Mouse (Mus musculus) cerebellum, adult 2 months (tissue): ENCODE results near the gene Dock2. TPM values are rescaled to one million over a fixed set of nuclear protein-coding genes. Genes with fewer than 3 reads are reported as not detected.
A peak's percentile ranks its signal among the peaks of the same experiment; 100 is the strongest.

Source experiments
- DNase-seq, 2 experiments: peaks; one replicate each; pipeline ENCODE4 v3.0.0; 2021
- H3K27ac ChIP-seq: fragments of 200-500 bp; 2 replicates; pipeline ENCODE4 v1.5.1; 2012; ENCODE audit warnings: low read length, control low read depth, inconsistent platforms; ENCODE audit not compliant: insufficient read depth
- H3K27me3 ChIP-seq: fragments of 200-500 bp; 2 replicates; pipeline ENCODE4 v1.6.1; 2012; ENCODE audit warnings: inconsistent platforms, mild to moderate bottlenecking, low read length, moderate library complexity; ENCODE audit not compliant: control insufficient read depth, insufficient read depth
- H3K4me1 ChIP-seq: fragments of 200-500 bp; 2 replicates; pipeline ENCODE4 v1.6.1; 2011; ENCODE audit warnings: low read length; ENCODE audit not compliant: control insufficient read depth, insufficient read depth
- H3K4me3 ChIP-seq: fragments of 200-500 bp; replicated peaks from 2 replicates; pipeline ENCODE3; 2011; ENCODE audit warnings: mild to moderate bottlenecking, low read depth, low read length, control low read depth; ENCODE audit not compliant: insufficient read depth
- CTCF ChIP-seq: fragments of 200-500 bp; IDR thresholded peaks from 2 replicates; pipeline ENCODE4 v1.5.1; 2011; ENCODE audit warnings: low read depth, mild to moderate bottlenecking, control low read depth, low read length, moderate library complexity, borderline replicate concordance; ENCODE audit not compliant: insufficient read depth
- POLR2A ChIP-seq: fragments of 200-500 bp; IDR thresholded peaks from 2 replicates; pipeline ENCODE4 v1.6.1; 2011; ENCODE audit warnings: low read length, control low read depth, borderline replicate concordance; ENCODE audit not compliant: insufficient read depth
- WGBS: fragments of 180-500 bp; shearing (Covaris S2); methylation state at CpG from one replicate; pipeline ENCODE4 v1.1.7; 2018; 5-methylcytosine and 5-hydroxymethylcytosine counted together
- polyA plus RNA-seq: library from polyadenylated mRNA; depleted of rRNA; stranded (reverse); fragments of >200 nt; gene quantifications from 2 replicates; pipeline ENCODE4 v1.2.3, GENCODE M21; 2012

Dock2 gene
- polyA plus RNA-seq, 1 experiment: 0.69 TPM

GRCm38 (mm10) chr11:34726699-34727347 lies 56.9 kb downstream of the Dock2 start:
- no peak for TF ChIP-seq POLR2A
- no peak for TF ChIP-seq CTCF
- Histone ChIP-seq H3K27me3 (no peaks in the 10 kb centered on the region), H3K4me3 (no peak overlapping the region), H3K27ac (no peak overlapping the region), H3K4me1 (no peaks in the 10 kb centered on the region)
- WGBS: 85% methylated on average over 9 of the region's 9 CpGs
- DNase-seq: no peak

DNA sequence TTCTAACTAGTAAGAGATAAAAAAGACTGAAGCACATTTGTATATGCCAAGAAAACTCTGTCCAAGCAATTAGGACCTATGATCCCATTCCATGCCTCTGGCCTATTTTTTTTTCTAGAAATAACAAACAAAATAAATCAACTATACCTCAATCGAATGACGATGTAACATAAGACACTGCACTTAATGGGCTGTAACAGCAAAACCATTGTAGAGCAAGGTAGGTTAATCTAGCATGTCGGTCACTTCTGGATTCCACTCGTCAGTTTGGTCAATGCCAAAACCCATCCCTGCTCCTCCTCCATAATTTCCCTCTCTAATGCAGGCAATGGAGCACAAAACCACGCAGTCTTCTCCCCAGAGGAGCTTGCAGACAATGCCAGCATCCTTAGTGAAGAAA lies 70.3 kb downstream of the Dock2 start:
- 53% methylated on average over 5 of the region's 5 CpGs for WGBS
- Histone ChIP-seq H3K27ac (no peak overlapping the region), H3K4me3 (no peak overlapping the region), H3K4me1 (no peaks in the 10 kb centered on the region), H3K27me3 (no peaks in the 10 kb centered on the region)
- TF ChIP-seq POLR2A (no peak), CTCF (no peak)
- no peak for DNase-seq

DNA sequence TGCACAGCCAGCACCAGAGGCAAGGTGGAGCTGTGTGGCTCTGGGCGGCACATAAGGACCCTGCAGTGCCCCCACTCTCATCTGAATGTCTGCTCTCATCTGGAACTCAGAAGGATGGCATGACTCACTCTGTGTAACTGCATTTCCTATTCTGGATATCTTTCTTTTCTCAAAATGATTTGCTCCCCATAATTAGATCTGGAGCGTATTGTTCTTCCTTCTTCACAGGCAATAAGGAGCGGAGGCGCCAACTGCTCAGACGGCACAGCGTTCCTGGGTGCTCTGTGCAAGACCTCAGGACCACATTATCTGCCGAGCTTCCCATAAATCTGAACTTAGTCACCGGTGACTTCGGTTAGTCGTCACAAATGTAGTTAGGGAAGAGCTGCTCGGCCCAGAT lies 75.4 kb downstream of the Dock2 start:
- no peak overlapping the region for H3K4me3 ChIP-seq
- TF ChIP-seq CTCF (no peak), POLR2A (no peak)
- no peak for DNase-seq
- 90% methylated on average over 11 of the region's 11 CpGs for WGBS
- H3K27ac ChIP-seq: no peak overlapping the region
- no peaks in the 10 kb centered on the region for H3K27me3 ChIP-seq
- H3K4me1 ChIP-seq: no peaks in the 10 kb centered on the region

DNA sequence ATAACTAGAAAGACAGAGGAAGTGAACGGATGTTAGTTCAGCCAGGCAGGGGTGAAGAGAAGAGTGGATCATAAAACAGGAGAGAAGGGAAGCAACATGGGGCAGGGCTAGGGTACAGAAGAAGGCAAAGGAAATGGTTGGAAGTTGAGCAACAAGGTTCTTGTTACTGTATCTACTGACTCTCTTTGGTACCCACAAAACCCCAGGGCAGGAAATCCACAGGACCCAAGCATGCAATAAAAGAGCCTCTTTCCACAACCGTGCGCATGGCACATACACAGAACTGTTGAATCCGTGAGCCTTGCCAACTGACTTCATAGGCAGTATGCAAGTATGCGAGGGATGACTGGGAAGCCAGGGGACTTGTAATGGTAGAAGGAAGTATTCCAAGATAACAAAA lies 76.3 kb downstream of the Dock2 start:
- TF ChIP-seq CTCF (no peak), POLR2A (no peak)
- Histone ChIP-seq H3K4me1 (no peaks in the 10 kb centered on the region), H3K4me3 (no peak overlapping the region), H3K27ac (no peak overlapping the region), H3K27me3 (no peaks in the 10 kb centered on the region)
- DNase-seq: no peak
- WGBS: 82% methylated on average over 5 of the region's 5 CpGs

DNA sequence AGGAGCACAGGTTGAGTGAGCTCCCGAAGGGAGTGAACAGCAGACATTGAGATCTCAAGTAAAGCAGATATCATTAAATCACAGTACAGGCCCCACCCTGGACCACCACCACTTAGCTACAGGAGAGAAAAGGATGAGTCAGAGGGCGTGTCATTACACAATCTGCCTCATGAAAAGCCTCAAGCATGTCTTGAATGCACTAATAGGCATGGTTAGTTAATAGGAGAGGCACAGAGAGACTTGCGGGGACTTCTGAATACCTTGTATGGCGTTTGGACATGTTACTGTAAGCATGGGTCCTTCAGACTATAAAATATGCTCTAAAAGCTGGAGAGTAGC lies 78.6 kb downstream of the Dock2 start:
- Histone ChIP-seq H3K4me1 (no peaks in the 10 kb centered on the region), H3K4me3 (no peak overlapping the region), H3K27me3 (no peaks in the 10 kb centered on the region), H3K27ac (no peak overlapping the region)
- no peak for TF ChIP-seq CTCF
- no peak for TF ChIP-seq POLR2A
- DNase-seq: no peak
- 57% methylated on average over 4 of the region's 4 CpGs for WGBS

DNA sequence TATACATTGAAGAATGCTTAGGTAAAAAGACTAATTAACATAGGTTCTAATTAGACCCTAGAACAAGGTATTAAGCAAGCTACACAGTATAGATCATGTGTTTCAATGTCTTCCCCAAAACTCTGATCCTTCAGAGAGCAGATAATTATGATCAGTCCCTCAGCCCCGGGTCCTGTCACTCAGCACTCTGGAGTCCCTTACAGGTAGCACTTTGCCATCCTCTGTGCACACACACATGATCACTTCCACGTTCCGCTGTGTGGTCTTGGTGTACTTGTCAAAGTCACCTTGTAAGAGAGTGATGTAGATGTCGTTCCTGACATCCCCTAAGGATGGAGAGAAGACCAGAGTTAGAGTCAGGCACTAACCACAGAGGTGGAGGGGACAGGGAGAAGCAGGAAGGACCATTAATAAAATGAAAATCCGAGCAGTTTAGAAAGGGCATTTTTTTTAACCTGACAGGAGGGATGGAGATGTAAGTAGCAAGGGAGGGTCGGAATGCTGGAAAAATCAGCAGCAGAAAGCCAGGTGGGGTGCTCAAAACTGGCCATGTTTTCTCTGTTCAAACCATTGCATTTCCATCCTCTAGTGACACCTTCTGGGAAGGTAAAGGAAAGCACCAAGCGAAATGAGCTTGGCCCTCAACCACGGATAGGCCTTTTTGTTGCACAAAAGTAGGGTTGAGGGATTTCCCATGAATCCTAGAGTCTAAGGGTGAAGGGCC lies 79.1 kb downstream of the Dock2 start:
- DNase-seq: no peak
- Histone ChIP-seq H3K27ac (no peak overlapping the region), H3K27me3 (no peaks in the 10 kb centered on the region), H3K4me3 (no peak overlapping the region), H3K4me1 (no peaks in the 10 kb centered on the region)
- TF ChIP-seq POLR2A: no peak
- 0 out of 2 replicates have a peak, but pooled peaks have one; percentile 12 for TF ChIP-seq CTCF
- WGBS: 53% methylated on average over 8 of the region's 8 CpGs

- Histone ChIP-seq H3K27ac (no peak overlapping the region), H3K27me3 (no peaks in the 10 kb centered on the region), H3K4me1 (no peaks in the 10 kb centered on the region), H3K4me3 (no peak overlapping the region)
- 60% methylated on average over 6 of the region's 6 CpGs for WGBS
- TF ChIP-seq POLR2A: no peak
- no peak for TF ChIP-seq CTCF
- DNase-seq: no peak
These were observed 79.8 kb downstream of the Dock2 start for GRCm38 (mm10) chr11:34703851-34704250.

GRCm38 (mm10) chr11:34681790-34682189 lies 101.9 kb downstream of the Dock2 start:
- TF ChIP-seq POLR2A: no peak
- 51% methylated on average over 8 of the region's 8 CpGs for WGBS

More at GRCm38 (mm10) chr11:34681790-34682189, 101.9 kb downstream of the Dock2 start:
- H3K4me3 ChIP-seq: no peak overlapping the region
- no peak overlapping the region for H3K27ac ChIP-seq
- no peaks in the 10 kb centered on the region for H3K4me1 ChIP-seq
- no peaks in the 10 kb centered on the region for H3K27me3 ChIP-seq
- DNase-seq: no peak
